Mouse (Mus musculus) cerebellum, postnatal 14 days (tissue): Measurements from ENCODE around the gene Cdh15.

Experiments used
- DNase-seq, 2 experiments: peaks; one replicate each; pipeline ENCODE4 v3.0.0; 2021; ENCODE audit warnings: mixed read lengths in 2 of 2

Gene Cdh15

DNA sequence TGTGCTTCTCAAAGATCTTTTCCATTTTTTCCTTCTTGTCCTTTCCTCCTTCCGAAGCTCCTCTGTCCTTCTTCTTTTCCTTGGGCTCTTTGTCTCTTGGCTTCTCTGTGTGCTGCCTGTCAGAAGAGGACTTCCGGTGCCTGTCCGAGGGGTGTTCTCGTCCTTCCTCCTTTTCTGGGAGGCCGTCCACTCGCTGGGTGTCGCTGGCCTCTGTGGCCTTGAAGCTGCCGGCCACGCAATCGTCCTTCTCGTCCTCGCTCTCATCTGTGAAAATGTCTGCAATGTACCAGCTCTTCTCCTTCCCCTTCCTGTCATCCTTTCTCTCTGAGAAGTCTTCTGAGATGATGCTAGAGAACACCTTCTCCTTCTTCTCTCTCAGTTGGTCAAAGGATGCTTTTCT is 45.7 kb downstream of the Cdh15 start:
- no peak for DNase-seq

DNA sequence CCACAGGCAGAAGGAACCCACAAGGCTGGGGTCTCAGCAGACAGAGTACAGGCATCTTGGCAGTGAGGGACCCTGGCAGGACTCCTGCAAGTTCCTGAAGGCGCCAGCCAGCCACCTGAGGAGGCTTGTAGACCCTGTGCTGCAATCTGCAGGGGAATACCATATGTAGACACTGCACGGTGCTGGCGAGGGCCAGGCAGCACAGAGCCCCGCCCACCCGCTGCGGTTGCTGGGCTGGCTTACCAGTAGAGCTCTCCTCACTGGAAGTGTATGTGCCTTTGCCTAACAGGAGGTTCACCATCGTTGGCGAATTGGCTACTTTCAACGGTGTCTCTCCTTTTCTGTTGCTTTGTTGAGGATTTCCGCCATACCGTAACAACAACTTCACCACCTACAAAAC is 48.6 kb downstream of the Cdh15 start:
- DNase-seq: no peak

DNA sequence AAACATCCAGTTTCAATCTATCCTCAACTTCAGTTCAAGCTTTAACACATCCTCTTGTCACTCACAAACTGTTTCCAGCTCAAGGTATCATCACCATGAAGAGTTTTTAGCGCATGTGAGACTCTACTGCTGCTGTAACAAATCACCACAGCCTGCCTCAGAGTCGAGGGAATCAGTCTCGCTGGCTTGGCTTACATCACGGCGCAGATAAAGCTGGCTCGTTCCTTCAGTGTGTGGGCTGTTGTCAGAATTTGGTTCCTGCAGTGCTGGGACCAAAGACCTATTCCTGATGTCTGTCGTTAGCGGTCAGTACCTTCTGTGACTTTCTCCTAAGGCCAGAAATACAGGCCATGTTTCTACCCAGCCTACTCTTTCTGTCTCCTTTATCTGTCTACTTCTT is 49.4 kb downstream of the Cdh15 start:
- no peak for DNase-seq

DNA sequence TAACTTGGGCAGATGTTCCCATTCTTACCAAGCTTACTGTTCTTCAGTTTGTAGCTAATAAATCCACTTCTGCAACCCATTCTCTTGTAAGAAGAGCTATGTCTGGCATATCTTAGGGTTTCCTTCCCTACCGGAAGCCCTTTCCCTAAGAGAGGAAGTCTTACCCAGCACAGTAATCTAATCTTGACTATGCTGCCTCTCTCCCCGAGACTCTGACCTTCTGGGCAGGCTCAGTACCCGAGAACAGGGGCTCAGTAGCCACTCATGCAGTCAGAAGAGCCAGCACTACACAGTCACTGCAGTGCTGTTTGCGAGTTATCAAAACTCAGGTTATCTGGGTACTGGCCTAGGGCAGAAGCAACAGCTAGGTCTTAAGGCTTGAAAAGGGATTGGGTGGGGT is 50.3 kb downstream of the Cdh15 start:
- DNase-seq: no peak

DNA sequence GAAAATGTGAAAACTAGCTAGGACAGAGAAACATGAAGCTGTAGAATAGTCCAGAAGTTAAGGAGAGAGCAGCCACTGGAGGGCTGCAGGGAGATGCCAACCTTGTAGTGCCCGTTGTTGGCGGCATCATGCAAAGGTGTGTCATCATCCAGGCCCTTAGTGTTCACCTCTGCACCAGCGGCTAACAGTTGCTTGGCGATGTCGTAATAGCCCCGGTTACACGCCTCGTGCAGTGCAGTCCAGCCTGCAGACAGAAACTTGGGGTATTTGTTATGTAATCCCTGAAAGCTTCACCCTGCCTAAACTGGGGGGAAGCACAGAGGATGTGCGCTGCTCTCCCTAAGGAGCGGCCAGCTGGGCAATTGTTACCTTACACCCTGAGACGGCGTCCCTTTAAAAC is 50.7 kb downstream of the Cdh15 start:
- no peak for DNase-seq

DNA sequence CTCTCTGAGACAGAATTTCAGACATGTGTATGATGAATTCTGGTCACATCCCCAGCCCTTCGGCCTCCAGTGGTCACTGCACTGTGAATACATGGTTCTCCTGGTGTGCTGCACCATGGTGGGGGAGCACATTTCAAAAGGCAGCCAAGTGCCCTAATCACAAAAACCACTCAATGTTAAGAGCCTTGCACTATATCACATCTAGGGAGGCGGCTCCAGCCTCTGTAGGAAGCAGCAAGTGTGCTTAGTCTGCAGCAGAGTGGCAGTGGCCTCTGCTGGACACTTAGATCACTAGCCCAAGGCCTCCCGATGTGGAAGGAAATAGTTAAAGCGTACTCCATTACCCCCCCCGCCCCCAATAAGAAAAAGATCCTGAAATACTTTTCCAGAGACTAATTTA is 51.3 kb downstream of the Cdh15 start:
- DNase-seq: no peak

DNA sequence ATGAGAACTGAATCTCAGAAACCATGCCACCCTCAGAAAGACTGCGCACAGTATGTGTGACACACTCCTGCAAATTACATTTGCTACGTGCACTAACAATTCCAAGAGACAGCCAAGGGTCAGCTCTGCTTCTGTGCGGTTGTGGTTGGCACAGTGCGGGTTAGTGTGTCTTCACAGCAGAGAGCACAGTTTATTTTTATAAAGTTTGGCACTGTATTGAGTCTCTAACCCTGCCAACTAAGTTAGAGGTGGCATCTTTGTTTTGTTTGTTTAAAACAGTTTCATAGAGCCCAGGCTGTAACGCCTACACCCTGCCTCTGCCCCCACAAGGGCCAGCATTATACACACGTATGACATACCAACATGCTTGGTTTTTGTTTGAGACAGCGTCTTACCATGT is 53.7 kb downstream of the Cdh15 start:
- DNase-seq: no peak

DNA sequence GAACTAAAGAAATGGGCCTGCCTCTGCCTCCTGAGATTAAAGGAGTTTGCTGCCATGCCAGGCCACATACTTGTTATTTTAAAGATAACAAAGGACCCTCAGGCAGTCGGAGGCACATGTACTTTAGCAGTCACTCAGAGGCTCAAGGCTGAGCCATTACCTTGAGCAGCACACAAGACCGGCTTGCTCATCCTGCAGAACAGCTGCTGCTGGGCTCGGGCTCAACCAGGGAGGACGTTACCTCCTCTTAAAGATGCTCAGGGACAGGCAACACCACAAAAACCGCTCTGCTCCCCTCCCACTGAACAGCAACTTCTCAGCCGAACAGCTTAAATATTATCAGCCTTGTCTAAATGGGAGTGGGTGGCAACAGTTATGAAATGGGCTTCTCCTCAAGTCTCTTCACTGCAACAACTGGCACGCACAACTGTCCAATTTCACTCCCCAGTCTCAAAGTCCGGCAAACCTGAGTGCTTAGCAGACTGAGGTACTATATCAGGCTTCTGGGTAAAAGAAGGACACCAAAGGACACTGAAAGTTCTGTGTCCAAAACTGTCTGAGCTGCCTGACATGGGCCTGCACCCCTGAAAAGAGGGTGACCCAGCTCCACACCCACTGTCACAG is 54.2 kb downstream of the Cdh15 start:
- DNase-seq: no peak

DNA sequence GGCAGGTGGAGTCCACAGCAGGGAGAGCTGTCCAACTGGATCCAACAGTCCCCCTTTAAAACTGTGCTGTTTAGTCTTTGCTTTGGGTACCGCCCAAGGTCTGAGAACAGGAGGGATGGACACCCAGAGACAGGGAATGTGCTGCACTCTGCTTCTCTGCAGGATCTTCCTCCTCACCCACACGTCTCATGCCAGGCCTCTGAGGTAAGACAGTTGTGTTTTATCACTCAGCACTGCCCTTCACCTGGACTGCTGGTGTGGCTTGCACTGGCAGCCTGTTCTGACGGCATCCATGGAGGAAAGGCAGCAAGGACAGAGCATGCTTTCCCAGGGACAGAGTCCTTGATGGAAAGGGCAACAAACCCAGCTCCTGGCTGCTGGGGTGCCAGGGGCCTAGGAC is 54.8 kb downstream of the Cdh15 start:
- peak in 1 of 2 experiments; percentile 40 for DNase-seq

DNA sequence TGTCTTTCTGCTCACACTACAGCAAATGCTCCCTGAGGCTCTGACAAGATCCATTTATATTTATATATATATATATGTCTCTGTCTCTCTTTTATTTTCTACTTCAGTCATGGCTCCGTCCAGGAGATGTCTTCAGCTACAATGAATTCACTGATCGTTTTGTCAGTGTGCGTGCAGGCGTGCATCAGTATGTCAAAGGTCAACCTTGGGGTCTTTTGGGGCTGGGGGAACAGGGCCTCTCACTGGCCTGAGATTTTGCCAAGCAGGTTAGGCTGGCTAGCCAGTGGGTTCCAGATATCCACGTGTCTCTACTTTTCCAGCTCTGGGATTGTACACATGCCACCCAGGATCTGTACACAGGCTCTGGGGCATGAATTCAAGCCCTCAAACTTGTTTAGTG is 55.2 kb downstream of the Cdh15 start:
- DNase-seq: no peak

DNA sequence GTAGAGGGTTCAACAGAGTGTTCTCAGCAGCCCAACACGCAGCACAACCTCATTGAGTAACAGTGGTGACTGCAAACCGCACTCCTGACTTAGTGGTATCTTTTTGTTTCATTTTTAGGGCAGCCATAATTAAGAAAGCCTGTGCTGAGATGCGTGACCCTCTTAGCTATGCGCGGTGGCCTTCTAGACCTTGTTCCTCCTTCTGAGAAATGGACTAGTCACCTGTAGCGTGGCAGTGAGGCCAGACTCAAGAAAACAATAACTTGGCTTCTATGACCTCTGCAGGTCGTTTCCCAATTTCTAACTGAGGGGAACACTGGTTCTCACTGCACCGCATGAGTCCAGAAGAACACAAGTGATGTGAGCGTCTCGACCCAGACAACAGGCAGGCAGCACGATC is 56.7 kb downstream of the Cdh15 start:
- DNase-seq: no peak

DNA sequence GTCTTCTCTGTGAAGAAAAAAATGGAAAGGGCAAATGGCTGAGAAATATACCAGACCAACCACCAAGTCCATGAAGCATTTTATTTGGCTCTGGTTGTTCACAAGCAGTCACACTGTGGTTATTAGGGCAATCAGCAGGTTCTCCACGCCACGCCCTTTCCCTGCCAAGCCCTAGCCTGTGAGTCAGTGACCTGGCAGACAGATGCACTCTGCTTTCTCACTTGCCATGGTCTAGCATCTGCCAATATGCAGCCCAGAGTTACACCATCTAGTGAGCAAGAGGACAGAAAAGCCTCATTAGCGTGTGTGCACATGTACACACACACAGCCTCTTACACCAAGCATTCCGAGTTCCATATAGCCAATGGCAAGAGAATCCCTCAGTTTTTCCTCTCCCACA is 57.6 kb downstream of the Cdh15 start:
- no peak for DNase-seq

DNA sequence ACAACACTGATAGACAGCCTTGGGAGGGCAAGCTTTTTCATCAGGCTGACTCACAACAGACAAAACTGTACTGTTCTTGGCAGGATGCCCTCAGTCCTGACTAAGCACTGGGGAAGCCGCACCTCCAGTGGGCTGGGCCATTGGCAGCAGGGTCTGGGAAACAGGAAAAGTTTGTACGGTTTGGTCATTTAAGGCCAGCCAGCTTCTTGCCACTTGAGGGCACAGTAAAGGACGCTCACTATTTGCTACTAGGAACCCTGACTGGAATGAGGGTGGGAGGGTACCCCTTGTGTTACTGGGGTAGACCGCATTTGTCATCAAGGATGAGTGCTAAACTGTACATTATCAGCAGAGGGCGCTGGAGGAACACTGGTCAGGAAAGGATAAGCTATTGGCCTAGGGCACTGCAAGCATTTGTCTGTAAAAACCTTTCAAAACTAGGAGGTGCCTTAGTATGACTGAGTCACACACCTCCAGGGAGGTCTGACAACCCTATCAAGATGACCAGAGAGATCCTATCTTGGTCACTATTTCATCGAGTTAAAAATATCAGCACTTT is 58.8 kb downstream of the Cdh15 start:
- DNase-seq: peak; percentile 92 to 93

DNA sequence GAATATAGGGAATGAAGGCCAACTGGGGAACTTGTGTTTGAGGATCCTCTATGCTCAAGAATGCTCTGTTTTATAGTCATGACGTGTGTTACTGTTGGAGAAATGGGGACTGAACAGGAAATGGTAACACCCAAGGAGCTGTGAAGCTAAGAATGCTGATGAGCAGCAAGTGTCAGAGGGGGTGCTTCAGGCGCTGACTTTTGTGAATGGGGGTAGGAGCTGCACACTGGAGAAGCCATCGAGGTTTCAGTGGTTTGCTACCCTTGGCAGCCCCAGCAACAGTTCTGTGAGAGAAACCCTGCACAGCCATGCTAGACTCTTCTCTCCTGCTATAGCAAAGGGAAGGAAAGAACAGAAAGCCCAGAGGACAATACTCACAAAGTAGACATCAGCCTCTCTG is 64.4 kb downstream of the Cdh15 start:
- no peak for DNase-seq

DNA sequence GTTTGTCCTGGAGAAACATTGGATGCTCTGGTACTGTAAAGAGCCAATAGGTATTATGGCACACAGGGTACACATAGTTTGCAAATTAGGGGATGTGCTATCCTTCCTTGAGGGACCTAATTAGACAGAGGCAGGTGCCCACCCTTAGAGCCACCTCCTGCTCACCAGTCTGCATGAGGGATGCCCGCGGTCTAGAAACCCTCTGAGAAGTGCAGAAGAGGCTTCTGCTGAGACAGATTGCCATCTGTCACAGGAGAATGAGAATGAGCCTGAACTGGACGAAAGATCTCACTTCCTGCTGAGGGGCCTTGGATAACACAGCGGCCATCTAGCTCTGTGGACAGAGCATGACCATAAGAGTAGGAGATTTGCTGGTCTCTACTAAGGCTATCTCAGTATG is 65.1 kb downstream of the Cdh15 start:
- peak; percentile 43 to 66 for DNase-seq

DNA sequence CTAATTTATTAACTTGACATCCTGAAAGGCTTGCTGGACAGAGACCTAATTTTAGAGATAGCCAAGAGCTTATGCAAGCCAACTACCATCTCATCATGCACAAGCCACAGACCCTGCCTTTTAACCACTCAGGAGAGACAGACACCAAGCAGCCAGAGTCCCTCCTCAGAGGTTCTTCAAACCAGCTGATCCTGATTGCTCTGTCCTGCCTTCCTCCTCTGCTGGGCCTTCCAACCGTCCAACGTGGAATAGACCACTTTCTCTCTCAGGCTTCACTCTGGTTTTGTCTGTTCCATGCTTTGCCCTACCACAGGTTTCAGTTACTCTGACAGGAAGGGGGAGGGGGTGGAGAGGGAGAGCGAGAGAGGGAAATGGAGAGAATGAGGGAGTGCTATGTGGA is 69.0 kb downstream of the Cdh15 start:
- no peak for DNase-seq
